ENCODE assay signal across 20 mouse cellular contexts in genomic region chr10:47857922-47858321, GRCm38 (mm10).
DNase-seq lines count a peak whose midpoint lies in the region; ATAC-seq lines count a peak whose summit lies in the region.
"Had no signal": no experiment of that assay in that cellular context is flagged by ENCODE, and none has a peak within 500 bp of the region (broad histone marks: within the 10 kb centered on the region; RNA-seq: fewer than 3 reads in every experiment).

No protein-coding gene starts in this region.

- ATAC-seq in frontal cortex, adult (ENCODE audit: low TSS enrichment) = peak; percentile 100
- ATAC-seq: forebrain, embryonic 14.5 days; hindbrain, embryonic 16.5 days; intestine, embryonic 15.5 days; Patski had no signal

- no peak for DNase-seq in frontal cortex, postnatal 25 days (ENCODE audit: low spot score in 2 of 2)
- DNase-seq in left cerebral cortex, adult 11 months (ENCODE audit: low spot score) = peak; percentile 7
- DNase-seq in left cerebral cortex, adult 18-20 months (ENCODE audit: low spot score in 2 of 2) = no peak
- DNase-seq in brain, adult 2 months (ENCODE audit: low read depth, low spot score) = peak; percentile 68
- peak; percentile 80 for DNase-seq in telencephalon, adult 2 months (ENCODE audit: low read depth, low spot score)
- DNase-seq in gastrocnemius, adult 18-20 months (ENCODE audit: low spot score) = no peak
- DNase-seq: adrenal gland, postnatal 10 days; adrenal gland, postnatal 36 days; B cell, adult 2 months; cerebellum, adult 11-12 months; cerebellum, adult 8-10 months; cerebellum, postnatal 10 days; gastrocnemius, adult 2 months; gastrocnemius, postnatal 14 days; heart, adult 11 months had no signal

Comparison
In these comparisons a context has a peak if more than half of its experiments do, and no peak if none do; other contexts are left out.
1. DNase-seq: peak in left cerebral cortex, adult 11 months (single experiment), brain, adult 2 months (single experiment) and telencephalon, adult 2 months (single experiment); none in frontal cortex, postnatal 25 days (0 of 2), left cerebral cortex, adult 18-20 months (0 of 2) and gastrocnemius, adult 18-20 months (single experiment).